Mouse (Mus musculus): ENCODE measurements around the gene Arl16.
A peak's percentile ranks its signal among the peaks of the same experiment; 100 is the strongest.

DNA sequence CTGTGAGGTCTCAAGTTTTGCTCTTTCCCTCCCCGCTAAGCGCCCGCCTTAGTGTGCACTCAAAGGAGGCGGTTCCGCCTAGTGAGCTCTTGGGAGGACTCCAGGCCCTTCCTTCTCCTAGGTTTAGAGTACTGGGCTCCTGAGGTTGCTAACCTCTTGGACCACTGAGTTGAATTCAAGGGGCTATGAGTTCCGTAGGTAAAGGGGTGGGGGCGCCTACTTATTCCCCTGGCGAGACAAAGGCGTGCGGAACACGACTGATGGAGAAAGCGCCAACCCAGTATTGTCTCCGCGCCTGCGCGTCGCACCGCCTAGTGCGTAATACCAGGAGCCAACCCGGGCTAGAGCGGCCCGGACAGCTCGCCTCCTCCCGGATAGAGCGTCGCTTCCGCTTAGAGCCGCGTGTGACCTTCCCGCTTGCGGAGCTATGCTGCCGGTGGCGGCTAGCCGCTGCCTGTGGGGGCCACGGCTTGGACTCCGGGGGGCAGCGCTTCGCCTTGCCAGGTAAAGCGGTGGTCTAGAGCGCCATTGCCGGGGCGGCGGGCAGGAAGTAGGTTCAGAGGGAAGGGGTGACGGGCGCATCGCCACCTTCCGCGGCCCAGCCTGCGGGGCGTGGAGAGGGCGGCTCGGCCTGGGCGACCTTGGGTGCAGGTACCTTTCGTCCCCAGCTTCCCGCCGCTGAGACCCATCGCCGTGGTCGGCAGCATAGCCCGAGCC is 17.0 kb upstream of the Arl16 start, which contains the start of gene Mrpl12:
- TF ChIP-seq CTCF (IDR thresholded peaks at IDR 0.05; ENCODE audit: control insufficient read depth, insufficient read depth, low read length) (no peak), POLR2A (IDR thresholded peaks at IDR 0.05; ENCODE audit: borderline replicate concordance, control insufficient read depth, low read depth, low read length) (peak; percentile 73)

Measured in bone marrow, adult 2 months (tissue).